Mouse (Mus musculus) liver, postnatal 0 days (tissue): ENCODE data around the gene Ncoa1. TPM values are rescaled to one million over a fixed set of nuclear protein-coding genes. Genes with fewer than 3 reads are reported as not detected.
"Not testable (repeated sequence)": the region's sequence is repeated elsewhere in the genome, so short reads cannot be mapped to it uniquely, and the experiment has no call there.

ENCODE experiments used
- ATAC-seq: fragments of 200-750 bp; cut with Nextera tagmentation; 2 replicates; pipeline ENCODE4 v1.8.0; 2017; ENCODE audit warnings: mild to moderate bottlenecking, moderate library complexity
- DNase-seq: peaks from one replicate; pipeline ENCODE4 v3.0.0-alpha.2; 2016
- H3K27ac ChIP-seq: fragments of 300-500 bp; sonication (generic); 2 replicates; pipeline ENCODE4 v1.5.1; 2014; ENCODE audit warnings: antibody characterized with exemption, moderate library complexity, mild to moderate bottlenecking, low read depth
- H3K27me3 ChIP-seq: fragments of 300-500 bp; sonication (generic); 2 replicates; pipeline ENCODE4 v1.6.1; 2014; ENCODE audit warnings: low read length, control low read depth, mixed read lengths; ENCODE audit not compliant: insufficient read depth
- H3K36me3 ChIP-seq: fragments of 300-500 bp; sonication (generic); replicated peaks from 2 replicates; pipeline ENCODE4 v1.6.1; 2014; ENCODE audit warnings: mild to moderate bottlenecking, control low read depth, low read length, moderate library complexity, mixed read lengths; ENCODE audit not compliant: insufficient read depth
- H3K4me1 ChIP-seq: fragments of 300-500 bp; sonication (generic); 2 replicates; pipeline ENCODE4 v1.6.1; 2014; ENCODE audit warnings: antibody characterized with exemption, mild to moderate bottlenecking, control low read depth; ENCODE audit not compliant: insufficient read depth
- H3K4me2 ChIP-seq: fragments of 300-500 bp; sonication (generic); 2 replicates; pipeline ENCODE4 v1.6.1; 2014; ENCODE audit warnings: low read depth, mild to moderate bottlenecking, low read length, moderate library complexity, mixed read lengths
- H3K4me3 ChIP-seq: fragments of 300-500 bp; sonication (generic); 2 replicates; pipeline ENCODE4 v1.5.1; 2014; ENCODE audit warnings: low read depth, low read length
- H3K9ac ChIP-seq: fragments of 300-500 bp; sonication (generic); replicated peaks from 2 replicates; pipeline ENCODE4 v1.6.1; 2014; ENCODE audit warnings: mild to moderate bottlenecking, moderate library complexity
- H3K9me3 ChIP-seq: fragments of 300-500 bp; sonication (generic); 2 replicates; pipeline ENCODE4 v1.6.1; 2016; ENCODE audit warnings: mild to moderate bottlenecking, control low read depth, low read length, mixed read lengths
- CTCF ChIP-seq: sonication (generic); IDR thresholded peaks from 2 replicates; pipeline ENCODE4 v1.5.1; 2016; ENCODE audit warnings: antibody characterized with exemption, low read depth
- EP300 ChIP-seq: IDR thresholded peaks from 2 replicates; pipeline ENCODE4 v1.6.1; 2016; ENCODE audit warnings: antibody characterized with exemption, low read depth, mild to moderate bottlenecking
- WGBS: fragments of 180-500 bp; shearing (Covaris S2); extraction: QIAGEN DNeasy Blood & Tissue Kit; methylation state at CpG from one replicate; pipeline ENCODE4 v1.1.7; 2014; ENCODE audit not compliant: insufficient replicate concordance; 5-methylcytosine and 5-hydroxymethylcytosine counted together
- polyA plus RNA-seq: library from polyadenylated mRNA; unstranded; fragments of >200 nt; fragmentation: Nextera tagmentation; extraction: Ambion mirVana; gene quantifications from 2 replicates; pipeline ENCODE4 v1.2.1, GENCODE M21; 2015

Gene Ncoa1
- polyA plus RNA-seq, 1 experiment from 2014 or later, result 2.2 TPM

DNA sequence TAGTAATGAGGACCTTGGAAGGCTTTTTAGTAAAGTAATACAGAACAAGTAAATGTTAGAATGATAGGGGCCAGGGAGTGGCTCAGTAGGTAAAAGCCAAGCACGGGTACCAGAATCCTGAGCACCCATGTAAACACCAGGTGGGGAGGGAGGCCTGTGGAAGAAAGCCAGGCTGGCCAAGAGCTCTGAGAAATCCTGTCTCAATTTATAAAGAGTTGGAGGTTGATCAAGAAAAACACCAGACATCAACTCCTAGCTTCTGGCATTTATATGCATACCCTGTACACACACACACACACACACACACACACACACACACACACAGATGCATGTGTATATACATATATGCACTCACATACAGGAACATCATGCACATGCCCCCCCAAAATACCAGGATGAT lies 14.6 kb downstream of the Ncoa1 start:
- Histone ChIP-seq H3K4me2 (no peak overlapping the region), H3K4me3 (no peak overlapping the region), H3K9ac (no peak overlapping the region), H3K27ac (no peak overlapping the region), H3K36me3 (no peaks in the 10 kb centered on the region), H3K4me1 (no peaks in the 10 kb centered on the region; the same call in 1 of the 2 replicates), H3K9me3 (no peaks in the 10 kb centered on the region), H3K27me3 (no peaks in the 10 kb centered on the region)
- TF ChIP-seq EP300 (no peak), CTCF (no peak)
- WGBS, result 54% methylated on average over 1 of the region's 1 CpGs
- DNase-seq (no peak), ATAC-seq (no peak)

DNA sequence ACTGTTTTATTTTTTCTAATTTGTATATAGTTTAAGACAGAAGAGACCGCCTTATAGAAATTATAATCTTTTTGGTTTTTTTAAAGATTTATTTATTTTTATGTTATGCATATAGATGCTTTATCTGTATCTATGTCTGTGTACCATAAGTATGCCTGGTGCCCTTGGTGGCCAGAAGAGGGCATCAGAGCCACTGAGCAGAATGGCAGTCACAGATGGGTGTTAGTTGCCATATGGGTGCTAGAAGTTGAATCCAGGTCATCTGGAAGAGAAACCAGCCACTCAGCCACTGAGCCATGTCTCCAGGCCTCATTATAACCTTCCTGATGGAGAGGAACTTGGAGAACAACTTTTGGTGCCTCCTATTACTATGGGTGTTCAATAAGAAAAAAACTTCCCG lies 16.0 kb downstream of the Ncoa1 start:
- ATAC-seq, result no peak
- TF ChIP-seq EP300 (no peak), CTCF (peak; percentile 61)

DNA sequence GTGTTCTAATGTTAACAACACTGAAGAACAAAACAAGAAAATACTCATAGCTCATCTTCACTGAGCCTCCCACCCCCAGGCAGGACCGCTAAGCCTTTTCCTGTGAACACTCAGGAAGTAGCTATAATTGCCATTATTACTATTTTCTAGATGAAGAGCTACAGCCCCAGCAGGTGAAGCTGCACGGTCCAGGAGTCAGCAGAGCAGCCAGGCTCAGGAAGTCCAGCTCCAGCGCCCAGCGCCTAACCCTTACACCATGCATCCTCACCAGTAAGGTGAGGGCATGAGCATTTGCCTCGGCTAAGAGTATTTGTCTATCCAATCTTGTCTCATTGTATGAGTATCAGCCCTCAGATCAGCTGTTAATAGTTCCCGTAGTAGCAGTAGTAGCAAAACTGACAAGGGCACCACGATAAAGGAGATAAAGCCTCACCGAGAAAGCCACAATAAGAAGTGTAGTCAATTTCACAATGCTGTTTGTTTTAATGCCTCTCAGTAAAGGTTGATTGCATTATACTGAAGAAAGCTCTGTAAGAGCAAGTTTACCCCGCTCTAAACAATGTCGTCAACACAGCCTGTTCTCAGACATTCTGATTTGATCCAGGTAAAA lies 21.9 kb downstream of the Ncoa1 start:
- Histone ChIP-seq H3K4me1 (peaks cover 20% of the 10 kb centered on the region), H3K27me3 (no peaks in the 10 kb centered on the region), H3K27ac (0 out of 2 replicates have a peak overlapping the region, but pooled peaks have one; percentile 11), H3K36me3 (no peaks in the 10 kb centered on the region), H3K4me2 (no peak overlapping the region), H3K4me3 (no peak overlapping the region), H3K9me3 (no peaks in the 10 kb centered on the region), H3K9ac (no peak overlapping the region)
- DNase-seq (peak; percentile 15), ATAC-seq (peak; percentile 40; the same call in 1 of the 2 replicates)
- TF ChIP-seq EP300, result no peak
- TF ChIP-seq CTCF, result no peak
- 56% methylated on average over 10 of the region's 10 CpGs for WGBS

More for the DNA sequence above, 16.0 kb downstream of the Ncoa1 start:
- no peaks in the 10 kb centered on the region; the same call in 1 of the 2 replicates for H3K4me1 ChIP-seq
- H3K4me2 ChIP-seq, result no peak overlapping the region
- 92% methylated on average over 2 of the region's 2 CpGs for WGBS
- no peaks in the 10 kb centered on the region for H3K36me3 ChIP-seq
- no peak overlapping the region for H3K27ac ChIP-seq
- no peak for DNase-seq
- no peaks in the 10 kb centered on the region for H3K9me3 ChIP-seq
- no peaks in the 10 kb centered on the region for H3K27me3 ChIP-seq
- no peak overlapping the region for H3K4me3 ChIP-seq
- H3K9ac ChIP-seq, result no peak overlapping the region

DNA sequence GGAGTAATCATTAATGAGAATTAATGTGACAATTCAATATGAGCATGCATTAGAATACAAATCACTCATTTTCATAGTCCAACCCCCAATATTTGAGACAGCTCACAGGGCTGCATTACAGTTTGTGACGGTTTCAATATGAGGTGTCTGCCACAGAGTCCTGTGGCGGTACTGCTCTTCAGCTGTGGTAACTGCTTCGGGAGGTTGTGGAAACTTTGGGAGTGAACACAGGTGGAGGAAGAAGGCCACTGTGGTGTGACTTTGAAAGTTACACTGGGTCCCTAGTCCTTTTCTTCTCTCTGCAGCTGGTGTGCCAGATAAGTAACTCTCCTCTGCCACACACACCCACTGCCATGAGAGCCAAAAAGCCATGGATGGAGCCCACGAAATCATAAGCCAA lies 22.7 kb downstream of the Ncoa1 start:
- TF ChIP-seq CTCF, result no peak
- TF ChIP-seq EP300, result no peak
- no peak for ATAC-seq

DNA sequence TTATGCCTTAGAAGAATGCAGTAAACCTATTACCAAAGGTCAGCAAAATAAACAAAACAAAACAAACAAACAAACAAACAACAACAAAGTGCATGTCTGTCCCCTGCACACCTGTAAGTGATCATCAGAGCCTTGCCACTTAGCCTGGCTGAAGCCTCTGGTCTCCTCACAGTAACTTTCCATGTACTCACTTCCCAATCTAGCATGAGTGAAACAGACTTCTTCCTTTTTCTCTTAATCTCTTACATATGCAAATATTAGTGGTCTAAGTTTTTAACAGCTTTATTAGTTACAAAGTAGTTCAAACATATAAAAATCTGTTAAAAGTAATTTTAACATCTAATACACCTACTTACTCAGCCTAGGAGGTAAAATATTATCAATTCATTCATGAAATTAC lies 24.7 kb downstream of the Ncoa1 start:
- Histone ChIP-seq H3K4me1 (peaks cover 20% of the 10 kb centered on the region), H3K4me3 (no peak overlapping the region), H3K27me3 (no peaks in the 10 kb centered on the region), H3K36me3 (no peaks in the 10 kb centered on the region), H3K27ac (no peak overlapping the region), H3K9ac (no peak overlapping the region), H3K4me2 (no peak overlapping the region), H3K9me3 (no peaks in the 10 kb centered on the region)
- TF ChIP-seq EP300 (no peak), CTCF (no peak)
- DNase-seq (no peak), ATAC-seq (no peak)

More for the DNA sequence above, 22.7 kb downstream of the Ncoa1 start:
- DNase-seq, result no peak
- Histone ChIP-seq H3K27me3 (no peaks in the 10 kb centered on the region), H3K4me3 (no peak overlapping the region), H3K36me3 (no peaks in the 10 kb centered on the region), H3K9me3 (no peaks in the 10 kb centered on the region), H3K9ac (no peak overlapping the region), H3K27ac (no peak overlapping the region), H3K4me1 (peaks cover 20% of the 10 kb centered on the region), H3K4me2 (no peak overlapping the region)
- 56% methylated on average over 4 of the region's 4 CpGs for WGBS

DNA sequence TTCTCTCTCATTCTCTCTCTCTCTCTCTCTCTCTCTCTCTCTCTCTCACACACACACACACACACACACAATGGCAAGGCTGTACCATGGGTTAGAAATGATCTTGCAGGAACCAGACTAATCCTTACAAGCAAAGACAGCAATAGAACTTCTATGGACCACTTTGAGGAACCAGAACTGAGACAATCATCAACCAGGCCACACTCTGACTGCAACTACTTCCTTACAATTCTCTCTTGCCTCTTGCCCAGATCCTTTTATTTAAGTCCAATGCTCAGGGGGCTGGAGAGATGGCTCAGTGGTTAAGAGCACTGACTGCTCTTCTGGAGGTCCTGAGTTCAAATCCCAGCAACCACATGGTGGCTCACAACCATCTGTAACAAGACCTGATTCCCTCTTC lies 26.5 kb downstream of the Ncoa1 start:
- H3K4me3 ChIP-seq, H3K27me3 ChIP-seq, ATAC-seq, H3K36me3 ChIP-seq, DNase-seq, H3K9me3 ChIP-seq, H3K4me2 ChIP-seq, H3K27ac ChIP-seq, H3K9ac ChIP-seq: not testable (repeated sequence)
- H3K4me1 ChIP-seq, result peaks cover 16% of the 10 kb centered on the region
